Comparison of ENCODE assay signal across 10 mouse cellular contexts in the genomic region with DNA sequence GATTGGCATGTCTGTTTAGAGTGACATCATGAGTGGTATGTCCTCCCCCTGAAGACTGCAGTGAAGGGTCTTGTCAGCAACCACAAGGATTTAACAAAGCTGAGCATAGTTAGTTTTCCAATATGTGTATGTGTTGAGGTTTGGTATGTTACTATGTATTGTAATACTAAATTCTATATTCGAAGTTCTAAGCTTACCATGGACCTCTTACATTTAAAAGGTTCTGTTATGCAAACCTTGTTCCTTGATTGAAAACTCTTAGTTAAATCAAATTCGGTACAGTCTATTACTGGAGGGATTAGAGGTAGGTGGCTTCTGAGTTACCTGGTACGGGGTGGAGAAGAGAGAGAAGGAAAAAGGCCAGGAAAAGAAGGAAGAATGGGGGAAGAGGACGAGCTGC. TPM values are rescaled to one million over a fixed set of nuclear protein-coding genes. Genes with fewer than 3 reads are reported as not detected.
DNase-seq lines count a peak whose midpoint lies in the region; ATAC-seq and TF ChIP-seq lines count a peak whose summit lies in the region.
"Had no signal": no experiment of that assay in that cellular context is flagged by ENCODE, and none has a peak within 500 bp of the region (broad histone marks: within the 10 kb centered on the region; RNA-seq: fewer than 3 reads in every experiment).

A gene (minus strand): TSS at position 101 of the 400 bp plus-strand sequence.

- no peaks in the 10 kb centered on the region for H3K9me3 ChIP-seq in ES-E14 (ENCODE audit: control insufficient read depth, insufficient read depth, low read depth, low read length)
- no peaks in the 10 kb centered on the region for H3K9me3 ChIP-seq in hindbrain, embryonic 11.5 days (ENCODE audit: control insufficient read depth, low read length)
- H3K9me3 ChIP-seq in limb, embryonic 15.5 days: no peaks in the 10 kb centered on the region
- H3K9me3 ChIP-seq: megakaryocyte, embryonic 14.5 days had no signal

- H3K9ac ChIP-seq in ES-E14 (ENCODE audit: insufficient read depth, low read depth, low read length, poor library complexity, severe bottlenecking): no peak within 1 kb of the TSS
- no peak within 1 kb of the TSS for H3K9ac ChIP-seq in hindbrain, embryonic 11.5 days (ENCODE audit: low read depth, low read length)
- no peak within 1 kb of the TSS for H3K9ac ChIP-seq in limb, embryonic 15.5 days

- WGBS in hindbrain, embryonic 11.5 days: 81% methylated on average over 4 of the region's 4 CpGs
- WGBS in limb, embryonic 15.5 days: 82% methylated on average over 4 of the region's 4 CpGs

- DNase-seq in frontal cortex, adult 2 months (ENCODE audit: extremely low spot score in 1 of 2, low spot score in 1 of 2): no peak
- DNase-seq in frontal cortex, postnatal 25 days (ENCODE audit: low spot score in 2 of 2): no peak
- no peak for DNase-seq in ES-E14 (ENCODE audit: low read depth, low spot score)
- DNase-seq in hindbrain, embryonic 11.5 days (ENCODE audit: low spot score): no peak
- DNase-seq in spleen, adult 18-20 months: no peak
- DNase-seq in cerebellum, postnatal 4 days (ENCODE audit: low spot score in 2 of 2): no peak
- no peak for DNase-seq in lung, adult 18-20 months
- DNase-seq: adrenal gland, postnatal 14 days had no signal

- no peaks in the 10 kb centered on the region for H3K36me3 ChIP-seq in ES-E14 (ENCODE audit: control insufficient read depth, insufficient read depth, low read length, poor library complexity, severe bottlenecking)
- no peaks in the 10 kb centered on the region for H3K36me3 ChIP-seq in hindbrain, embryonic 11.5 days (ENCODE audit: control insufficient read depth, insufficient read depth, low read length)
- no peaks in the 10 kb centered on the region for H3K36me3 ChIP-seq in limb, embryonic 15.5 days

- no peak within 1 kb of the TSS for H3K4me2 ChIP-seq in hindbrain, embryonic 11.5 days (replicated peaks; ENCODE audit: low read depth, low read length)
- H3K4me2 ChIP-seq in limb, embryonic 15.5 days: no peak within 1 kb of the TSS

- no peak for ATAC-seq in hindbrain, embryonic 11.5 days (ENCODE audit: low FRiP score)
- ATAC-seq in limb, embryonic 15.5 days (ENCODE audit: insufficient number of reproducible peaks, low FRiP score, low TSS enrichment, low read depth): no peak

- no peak within 1 kb of the TSS for H3K27ac ChIP-seq in ES-E14 (ENCODE audit: insufficient read depth, low read depth, low read length, poor library complexity, severe bottlenecking)
- H3K27ac ChIP-seq in hindbrain, embryonic 11.5 days (ENCODE audit: low read depth, low read length): no peak within 1 kb of the TSS
- H3K27ac ChIP-seq in limb, embryonic 15.5 days: no peak within 1 kb of the TSS

- in situ Hi-C loops in ES-E14 (cut with MboI; ENCODE audit: low sequenced_read_pairs in 2 of 2, unreplicated experiment in 2 of 2): no loop called here

- no peaks in the 10 kb centered on the region for H3K4me1 ChIP-seq in ES-E14 (ENCODE audit: control insufficient read depth in 2 of 2, insufficient read depth in 2 of 2, low read length in 2 of 2, poor library complexity in 1 of 2)
- no peaks in the 10 kb centered on the region for H3K4me1 ChIP-seq in hindbrain, embryonic 11.5 days (replicated peaks; ENCODE audit: control insufficient read depth, insufficient read depth, low read length)
- H3K4me1 ChIP-seq in limb, embryonic 15.5 days: no peaks in the 10 kb centered on the region; the same call in 1 of the 2 replicates

- no peak within 1 kb of the TSS for H3K4me3 ChIP-seq in ES-E14 (ENCODE audit: insufficient read depth in 1 of 2, low read depth in 1 of 2, low read length in 2 of 2, poor library complexity in 1 of 2, severe bottlenecking in 1 of 2)
- no peak within 1 kb of the TSS for H3K4me3 ChIP-seq in hindbrain, embryonic 11.5 days (ENCODE audit: low read depth, low read length)
- H3K4me3 ChIP-seq in limb, embryonic 15.5 days: no peak within 1 kb of the TSS
- H3K4me3 ChIP-seq: megakaryocyte, embryonic 14.5 days had no signal

- no peaks in the 10 kb centered on the region for H3K27me3 ChIP-seq in hindbrain, embryonic 11.5 days (ENCODE audit: control insufficient read depth, insufficient read depth, low read length)
- H3K27me3 ChIP-seq in limb, embryonic 15.5 days: no peaks in the 10 kb centered on the region
- H3K27me3 ChIP-seq: megakaryocyte, embryonic 14.5 days had no signal

TF ChIP-seq in ES-E14, 5 proteins besides CTCF, POLR2A, EP300 and RAD21:
- TF ChIP-seq ZC3H11A (IDR thresholded peaks at IDR 0.05; ENCODE audit: borderline replicate concordance, low read depth, low read length) (no peak), CHD2 (IDR thresholded peaks at IDR 0.05; ENCODE audit: low read depth, low read length) (no peak), ZNF384 (IDR thresholded peaks at IDR 0.05; ENCODE audit: low read depth, low read length) (no peak), HCFC1 (IDR thresholded peaks at IDR 0.05; ENCODE audit: borderline replicate concordance, insufficient read depth, low read length) (no peak), MAFK (IDR thresholded peaks at IDR 0.05; ENCODE audit: insufficient read depth, low read depth, low read length) (no peak)

RNA-seq across cellular contexts. Expression of the gene that starts here (rescaled TPM):
- polyA plus RNA-seq in frontal cortex, adult 2 months (2012; rRNA removed): 12.4 and 14.3 TPM in 2 replicates
- total RNA-seq in ES-E14 (2012; rRNA removed): 12.8 and 16.6 TPM in 2 replicates
- 11.9 and 14.3 TPM in 2 replicates for polyA plus RNA-seq in hindbrain, embryonic 11.5 days (2014; fragmentation: Nextera tagmentation; extraction: Ambion mirVana)
- 10.0 and 10.2 TPM in 2 replicates for polyA plus RNA-seq in limb, embryonic 15.5 days (2015; fragmentation: Nextera tagmentation; extraction: Ambion mirVana)
